Mouse (Mus musculus) hindbrain, embryonic 11.5 days (tissue): Measurements from ENCODE around the gene Cd300c. TPM values are rescaled to one million over a fixed set of nuclear protein-coding genes. Genes with fewer than 3 reads are reported as not detected.
"Not testable (repeated sequence)": the region's sequence is repeated elsewhere in the genome, so short reads cannot be mapped to it uniquely, and the experiment has no call there.

ENCODE experiments used
- ATAC-seq: fragments of 200-750 bp; cut with Nextera tagmentation; 2 replicates; pipeline ENCODE4 v1.8.0; 2017; ENCODE audit warnings: mild to moderate bottlenecking, moderate TSS enrichment, moderate library complexity; ENCODE audit not compliant: low FRiP score
- DNase-seq: peaks from one replicate; pipeline ENCODE4 v3.0.0-alpha.2; 2015; ENCODE audit warnings: low spot score
- H3K27ac ChIP-seq: fragments of 300-500 bp; sonication (generic); 2 replicates; pipeline ENCODE4 v1.5.1; 2014; ENCODE audit warnings: mild to moderate bottlenecking, low read depth, low read length
- H3K27me3 ChIP-seq: fragments of 300-500 bp; sonication (generic); 2 replicates; pipeline ENCODE4 v1.6.1; 2014; ENCODE audit warnings: mild to moderate bottlenecking, low read length, moderate library complexity, mixed read lengths; ENCODE audit not compliant: control insufficient read depth, insufficient read depth
- H3K36me3 ChIP-seq: fragments of 300-500 bp; sonication (generic); 2 replicates; pipeline ENCODE4 v1.6.1; 2014; ENCODE audit warnings: mild to moderate bottlenecking, low read length, moderate library complexity, mixed read lengths; ENCODE audit not compliant: control insufficient read depth, insufficient read depth
- H3K4me1 ChIP-seq: fragments of 300-500 bp; sonication (generic); replicated peaks from 2 replicates; pipeline ENCODE4 v1.6.1; 2014; ENCODE audit warnings: low read length, mixed read lengths; ENCODE audit not compliant: control insufficient read depth, insufficient read depth
- H3K4me2 ChIP-seq: fragments of 300-500 bp; sonication (generic); replicated peaks from 2 replicates; pipeline ENCODE4 v1.6.1; 2014; ENCODE audit warnings: mild to moderate bottlenecking, low read depth, low read length
- H3K4me3 ChIP-seq: fragments of 300-500 bp; sonication (generic); 2 replicates; pipeline ENCODE4 v1.5.1; 2014; ENCODE audit warnings: low read depth, low read length
- H3K9ac ChIP-seq: fragments of 300-500 bp; sonication (generic); 2 replicates; pipeline ENCODE4 v1.6.1; 2014; ENCODE audit warnings: low read depth, low read length
- H3K9me3 ChIP-seq: fragments of 300-500 bp; sonication (generic); 2 replicates; pipeline ENCODE4 v1.6.1; 2016; ENCODE audit warnings: low read length; ENCODE audit not compliant: control insufficient read depth
- WGBS: fragments of 180-500 bp; shearing (Covaris S2); extraction: QIAGEN DNeasy Blood & Tissue Kit; methylation state at CpG from one replicate; pipeline ENCODE4 v1.1.7; 2014; 5-methylcytosine and 5-hydroxymethylcytosine counted together
- polyA plus RNA-seq: library from polyadenylated mRNA; unstranded; fragments of >200 nt; fragmentation: Nextera tagmentation; extraction: Ambion mirVana; gene quantifications from 2 replicates; pipeline ENCODE4 v1.2.1, GENCODE M21; 2014

Cd300c gene
- polyA plus RNA-seq, 1 experiment from 2014 or later, result not detected

DNA sequence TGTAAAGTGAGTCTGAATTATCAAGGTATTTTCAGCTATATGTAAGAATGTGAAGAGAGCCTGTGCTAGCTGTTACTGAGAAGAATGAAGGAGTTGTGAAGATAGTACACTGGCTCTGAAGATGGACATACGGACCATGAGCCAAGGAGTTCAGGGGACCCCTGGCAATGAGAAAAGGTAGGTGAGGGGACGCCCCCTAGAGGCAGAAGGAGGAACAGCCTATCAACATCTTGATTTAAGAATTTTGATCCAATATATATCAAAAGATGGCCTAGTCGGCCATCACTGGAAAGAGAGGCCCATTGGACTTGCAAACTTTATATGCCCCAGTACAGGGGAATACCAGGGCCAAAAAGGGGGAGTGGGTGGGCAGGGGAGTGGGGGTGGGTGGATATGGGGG, 59.4 kb downstream of the Cd300c start:
- peak; percentile 9 for DNase-seq

GRCm38 (mm10) chr11:114908086-114908485, 60.9 kb downstream of the Cd300c start:
- H3K27ac ChIP-seq, result no peak overlapping the region
- no peaks in the 10 kb centered on the region for H3K9me3 ChIP-seq
- no peak overlapping the region for H3K4me3 ChIP-seq
- H3K36me3 ChIP-seq, result no peaks in the 10 kb centered on the region
- H3K4me1 ChIP-seq, result no peaks in the 10 kb centered on the region
- no peaks in the 10 kb centered on the region for H3K27me3 ChIP-seq
- no peak overlapping the region for H3K9ac ChIP-seq
- ATAC-seq (no peak), DNase-seq (no peak)
- H3K4me2 ChIP-seq, result no peak overlapping the region
- 60% methylated on average over 4 of the region's 4 CpGs for WGBS

More for the DNA sequence above, 59.4 kb downstream of the Cd300c start:
- ATAC-seq, H3K4me2 ChIP-seq, H3K27me3 ChIP-seq, H3K9ac ChIP-seq, H3K36me3 ChIP-seq, H3K4me3 ChIP-seq, H3K9me3 ChIP-seq, H3K4me1 ChIP-seq, H3K27ac ChIP-seq: not testable (repeated sequence)
- 56% methylated on average over 3 of the region's 3 CpGs for WGBS

- Histone ChIP-seq H3K27ac (no peak overlapping the region), H3K27me3 (no peaks in the 10 kb centered on the region), H3K4me2 (no peak overlapping the region), H3K9ac (no peak overlapping the region), H3K36me3 (no peaks in the 10 kb centered on the region), H3K9me3 (no peaks in the 10 kb centered on the region), H3K4me3 (no peak overlapping the region), H3K4me1 (no peaks in the 10 kb centered on the region)
- DNase-seq, result no peak
- no peak for ATAC-seq
- WGBS, result 79% methylated on average over 4 of the region's 4 CpGs
Measured at GRCm38 (mm10) chr11:114907567-114907966, 61.4 kb downstream of the Cd300c start.

Other genes with a start within 250 kb of the Cd300c start
- 4.6 and 4.8 TPM in 2 replicates for gene Dnaic2, start 241.7 kb downstream of the Cd300c start, polyA plus RNA-seq
- gene Kif19a, start 203.8 kb downstream of the Cd300c start, polyA plus RNA-seq, result 1.8 and 1.9 TPM in 2 replicates
- gene Btbd17, start 173.2 kb downstream of the Cd300c start, polyA plus RNA-seq, result 39.2 and 46.2 TPM in 2 replicates
- 0.20 and 0.45 TPM in 2 replicates for gene Gpr142, start 170.2 kb downstream of the Cd300c start, polyA plus RNA-seq
- 17.7 and 18.3 TPM in 2 replicates for gene Gprc5c, start 118.0 kb downstream of the Cd300c start, polyA plus RNA-seq
- gene Cd300a, start 79.1 kb downstream of the Cd300c start, polyA plus RNA-seq, result 0.92 and 1.0 TPM in 2 replicates
- 0.06 and 0.22 TPM in 2 replicates for gene Cd300lb, start 34.8 kb downstream of the Cd300c start, polyA plus RNA-seq
- gene Cd300ld, start 20.8 kb upstream of the Cd300c start, polyA plus RNA-seq, result 0.13 and 0.25 TPM in 2 replicates
- 1.1 and 1.2 TPM in 2 replicates for gene Cd300c2, start 32.7 kb upstream of the Cd300c start, polyA plus RNA-seq
- gene Cd300ld2, start 47.0 kb upstream of the Cd300c start, polyA plus RNA-seq, result not detected in 2 replicates
- not detected in 2 replicates for gene Cd300ld4, start 57.9 kb upstream of the Cd300c start, polyA plus RNA-seq
- gene Cd300ld5, start 68.6 kb upstream of the Cd300c start, polyA plus RNA-seq, result not detected in 2 replicates
- gene Cd300ld3, start 79.3 kb upstream of the Cd300c start, polyA plus RNA-seq, result not detected in 2 replicates
- not detected in 2 replicates for gene Cd300e, start 93.0 kb upstream of the Cd300c start, polyA plus RNA-seq
- 0.42 and 0.85 TPM in 2 replicates for gene Rab37, start 122.3 kb upstream of the Cd300c start, polyA plus RNA-seq
- 0.22 TPM in 1 of 2 replicates, not detected in the other for gene Cd300lf, start 164.8 kb upstream of the Cd300c start, polyA plus RNA-seq
- 29.5 and 33.7 TPM in 2 replicates for gene Slc9a3r1, start 194.2 kb upstream of the Cd300c start, polyA plus RNA-seq
- gene Tmem104, start 218.3 kb upstream of the Cd300c start, polyA plus RNA-seq, result 7.2 and 7.3 TPM in 2 replicates
- 19.5 and 20.1 TPM in 2 replicates for gene Nat9, start 218.7 kb upstream of the Cd300c start, polyA plus RNA-seq